Mouse (Mus musculus) gastrocnemius, adult 8-10 months (tissue): ENCODE results near the gene Chaf1a. TPM values are rescaled to one million over a fixed set of nuclear protein-coding genes. Genes with fewer than 3 reads are reported as not detected.

Experiments used
- DNase-seq, 2 experiments: peaks; one replicate each; pipeline ENCODE4 v3.0.0; 2022; ENCODE audit warnings: low spot score in 2 of 2
- total RNA-seq, 4 experiments: library from RNA; stranded (reverse); gene quantifications; 2 replicates each; pipeline ENCODE4 v1.2.4; 2022

Chaf1a gene
- 1 to 10 TPM in 1 of 4 experiments, under 1 TPM in 3; 0.47 to 1.6 (median 0.75) TPM for total RNA-seq

- peak; percentile 91 to 95 for DNase-seq
Observed at GRCm38 (mm10) chr17:56040030-56040856, at the start of gene Chaf1a. Chaf1a (plus strand) TSS chr17:56040439.

- DNase-seq: peak in 1 of 2 experiments; percentile 45
Observed at GRCm38 (mm10) chr17:55996007-55996406, 44.2 kb upstream of the Chaf1a start.

DNA sequence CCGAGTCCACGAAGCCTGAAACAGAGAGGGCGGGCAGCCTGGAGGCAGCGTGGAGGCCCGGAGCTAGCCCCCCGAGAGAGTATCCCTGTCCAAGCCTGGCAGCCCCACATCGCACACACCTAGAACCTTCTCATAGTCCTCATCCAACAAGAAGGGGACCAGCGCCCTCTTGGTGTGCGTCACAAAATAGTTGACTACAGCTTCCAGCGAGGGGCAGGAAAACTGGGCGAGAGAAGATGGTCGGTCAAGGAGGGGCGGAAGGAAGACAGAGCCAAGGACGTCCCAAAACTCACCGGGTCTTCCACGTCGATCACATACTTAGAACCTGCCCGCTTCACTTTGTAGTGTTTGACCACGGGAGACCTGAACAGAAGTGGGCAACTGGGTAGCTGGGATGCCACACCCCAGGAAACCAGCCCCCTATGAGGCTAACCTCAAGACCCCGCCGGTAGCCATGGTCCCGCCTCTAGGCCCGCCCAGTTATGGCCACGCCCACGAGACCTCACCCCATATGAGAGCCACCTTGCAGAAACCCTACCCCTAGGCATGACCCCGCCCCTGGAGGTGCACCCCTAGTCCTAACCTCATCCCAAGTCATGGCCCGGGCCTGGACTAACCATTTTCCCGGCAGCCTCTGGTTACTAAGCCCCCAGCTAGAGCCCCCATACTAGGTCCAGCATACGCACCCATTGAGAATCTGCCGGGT, 40.3 kb upstream of the Chaf1a start:
- DNase-seq: no peak

- no peak for DNase-seq
Observed at GRCm38 (mm10) chr17:56003000-56003399, 37.2 kb upstream of the Chaf1a start.

DNA sequence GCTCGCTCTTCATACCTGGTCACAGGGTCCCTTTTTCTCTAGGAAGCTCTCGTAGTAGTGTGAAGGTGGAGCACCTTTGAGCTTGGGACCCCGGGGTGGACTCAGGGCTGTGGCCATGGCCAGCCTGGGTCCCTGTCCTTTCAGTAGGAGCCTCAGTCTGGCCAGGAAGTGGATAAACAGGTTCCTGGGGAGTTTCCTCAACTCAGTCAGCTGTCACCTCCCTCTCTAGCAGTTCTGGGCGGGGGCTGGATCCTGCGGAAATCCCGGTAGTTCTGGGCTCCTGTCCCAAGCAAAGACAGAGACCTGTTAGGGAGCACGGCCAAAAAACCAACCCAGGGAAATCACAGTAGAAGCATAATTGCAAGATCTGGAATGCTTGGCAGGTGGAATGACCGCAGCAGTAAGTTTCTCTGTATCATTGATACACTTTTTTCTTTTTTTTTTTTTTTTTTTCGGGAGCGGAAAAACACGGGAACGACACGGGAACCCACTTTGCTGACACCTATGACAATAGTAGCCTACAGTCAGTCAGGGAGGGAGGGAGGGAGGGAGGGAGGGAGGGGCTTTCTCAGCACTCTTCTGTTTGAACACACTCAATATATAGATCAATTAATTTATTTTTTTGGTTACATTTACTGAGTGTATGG, 34.7 kb upstream of the Chaf1a start, which contains the start of the genes Stap2 and Mpnd:
Gene Stap2, minus strand, starts transcription at position 170 of the 647 bp plus-strand sequence.
Gene Mpnd, plus strand, starts transcription at position 297 of the 647 bp plus-strand sequence.
- DNase-seq: no peak

DNA sequence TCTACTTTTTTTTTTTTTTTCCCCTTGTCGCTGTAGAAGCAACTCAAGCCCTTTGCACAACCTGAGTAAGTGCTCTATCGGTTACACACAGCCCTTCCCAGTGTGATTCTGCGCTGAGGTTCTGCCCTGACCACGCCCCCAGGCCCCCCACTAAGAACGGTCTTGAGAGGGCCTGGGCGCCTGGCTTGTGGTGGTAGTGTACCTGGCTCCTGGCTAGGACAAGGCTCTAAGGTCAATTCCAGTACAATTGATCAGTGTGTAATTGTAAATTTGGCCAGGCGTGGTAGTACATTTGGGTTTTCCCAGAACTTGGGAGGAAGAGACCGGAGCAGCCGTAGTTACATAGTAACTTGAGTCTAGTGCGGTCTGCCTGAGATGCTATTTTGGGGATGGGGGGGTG, 33.3 kb upstream of the Chaf1a start:
- DNase-seq: no peak

DNA sequence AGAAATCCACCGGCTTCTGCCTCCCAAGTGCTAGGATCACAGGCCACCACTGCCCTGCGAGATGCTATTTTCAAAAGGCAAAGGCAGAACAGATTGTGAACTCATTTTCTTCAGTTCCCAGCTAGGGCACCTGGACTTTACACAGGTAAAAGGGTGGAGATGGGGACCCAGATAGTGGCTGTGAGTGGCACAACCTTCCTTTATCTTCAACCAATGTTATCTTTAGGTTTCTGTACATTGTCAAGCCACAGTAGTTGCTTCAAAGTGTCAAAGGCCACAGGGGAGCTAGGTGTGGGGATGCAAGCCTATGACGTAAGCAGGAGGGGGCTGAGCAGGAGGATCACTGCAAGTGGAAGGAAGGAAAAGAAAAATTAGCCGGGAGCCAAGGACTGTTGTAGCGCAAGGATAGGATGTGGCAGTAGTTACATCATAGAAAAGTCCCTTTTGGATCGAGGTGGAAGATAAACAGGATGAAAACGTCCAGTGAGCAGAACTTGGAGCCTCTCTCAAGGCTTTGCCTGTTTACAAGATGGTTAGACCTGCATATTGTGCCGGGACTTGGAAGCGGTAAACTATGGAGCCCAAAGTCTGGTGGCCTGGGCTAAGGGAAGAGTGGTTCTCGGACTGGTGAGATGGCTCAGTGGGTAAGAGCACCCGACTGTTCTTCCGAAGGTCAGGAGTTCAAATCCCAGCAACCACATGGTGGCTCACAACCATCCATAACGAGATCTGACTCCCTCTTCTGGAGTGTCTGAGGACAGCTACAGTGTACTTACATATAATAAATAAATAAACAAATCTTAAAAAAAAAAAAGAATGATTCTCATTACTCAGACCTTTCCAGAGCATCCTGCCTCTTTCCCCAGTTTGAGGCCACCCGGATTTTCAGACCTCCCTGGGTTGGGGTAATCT, 32.5 kb upstream of the Chaf1a start:
- no peak for DNase-seq

GRCm38 (mm10) chr17:56008356-56009087, 31.7 kb upstream of the Chaf1a start:
- peak; percentile 83 to 87 for DNase-seq

GRCm38 (mm10) chr17:56009088-56009961, 30.9 kb upstream of the Chaf1a start:
- peak; percentile 84 for DNase-seq

- DNase-seq: no peak
Observed at GRCm38 (mm10) chr17:56009962-56010240, 30.3 kb upstream of the Chaf1a start.

GRCm38 (mm10) chr17:56010255-56010654, 30.0 kb upstream of the Chaf1a start:
- no peak for DNase-seq

GRCm38 (mm10) chr17:56010681-56011080, 29.6 kb upstream of the Chaf1a start:
- DNase-seq: peak in 1 of 2 experiments; percentile 57

GRCm38 (mm10) chr17:56011441-56011840, 28.8 kb upstream of the Chaf1a start:
- DNase-seq: no peak

- no peak for DNase-seq
Observed at GRCm38 (mm10) chr17:56015293-56015692, 24.9 kb upstream of the Chaf1a start.

GRCm38 (mm10) chr17:56016382-56016781, 23.9 kb upstream of the Chaf1a start:
- no peak for DNase-seq

DNA sequence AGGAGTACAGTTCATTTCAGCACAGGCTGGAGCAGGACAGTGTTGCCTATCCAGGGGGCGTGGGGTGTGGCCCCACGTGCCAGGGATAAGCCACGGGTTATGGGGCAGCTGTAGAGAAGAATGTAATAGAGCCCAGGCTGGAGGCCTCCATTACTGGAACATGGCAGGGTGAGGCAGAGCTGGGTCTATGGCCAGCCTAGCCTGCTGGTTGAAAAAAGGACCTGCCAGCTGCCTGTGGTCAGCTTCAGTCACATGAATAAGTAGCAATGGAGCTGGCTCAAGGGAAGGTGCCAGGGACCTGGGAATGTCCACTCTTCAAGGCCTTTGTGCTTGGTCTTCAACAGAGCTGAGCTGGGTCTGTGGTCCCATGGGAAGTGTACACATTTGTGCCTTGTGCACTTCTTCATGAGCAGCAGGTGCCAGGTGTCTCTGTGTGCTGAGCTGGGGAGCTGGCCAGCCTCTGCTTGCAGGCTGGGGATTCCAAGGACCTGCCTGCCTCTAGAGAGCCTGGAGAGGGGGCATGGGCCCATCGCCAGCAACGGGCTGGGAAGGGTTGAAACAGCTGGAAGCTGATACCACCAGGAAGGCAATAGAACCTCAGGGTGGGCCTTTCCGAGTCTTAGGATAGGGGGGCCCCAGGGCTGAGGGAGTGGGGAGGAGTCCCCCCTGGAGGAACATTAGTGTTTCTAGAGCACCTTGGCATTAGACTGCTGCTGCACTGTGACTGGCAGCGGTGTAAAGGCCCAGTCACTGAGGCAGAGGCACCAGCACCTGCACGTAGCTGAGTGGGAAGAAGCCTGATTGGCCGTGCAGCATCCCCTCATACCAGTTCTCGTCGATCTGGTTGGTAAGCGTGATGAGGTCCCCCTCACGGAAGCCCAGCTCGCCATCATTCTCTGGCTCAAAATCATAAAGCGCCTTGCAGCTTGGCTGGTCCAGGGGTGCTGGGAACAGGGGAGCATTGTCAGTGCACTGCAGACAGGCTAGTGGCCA, 23.1 kb upstream of the Chaf1a start:
- no peak for DNase-seq

DNA sequence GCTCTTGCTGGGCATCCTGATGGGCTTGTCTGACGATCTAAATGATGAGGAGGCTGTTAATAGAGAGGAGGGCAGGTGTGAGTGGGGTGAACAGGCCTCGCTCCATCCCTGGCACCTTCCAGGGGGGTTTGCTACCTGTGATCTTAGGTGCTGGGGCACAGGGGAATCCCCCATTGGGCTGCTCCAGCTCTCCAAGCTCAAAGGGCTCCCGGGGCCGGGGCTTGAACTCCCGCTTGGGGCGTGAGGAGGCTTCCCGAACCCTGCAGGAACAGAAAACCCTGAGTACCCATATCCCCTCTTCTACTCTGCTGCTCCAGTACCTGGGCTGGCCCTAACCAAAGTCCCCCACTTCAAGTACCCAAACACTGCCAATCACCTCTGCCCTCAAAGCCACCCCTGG, 22.4 kb upstream of the Chaf1a start:
- no peak for DNase-seq
